14 mouse cellular contexts compared by ENCODE assay signal in the genomic region with DNA sequence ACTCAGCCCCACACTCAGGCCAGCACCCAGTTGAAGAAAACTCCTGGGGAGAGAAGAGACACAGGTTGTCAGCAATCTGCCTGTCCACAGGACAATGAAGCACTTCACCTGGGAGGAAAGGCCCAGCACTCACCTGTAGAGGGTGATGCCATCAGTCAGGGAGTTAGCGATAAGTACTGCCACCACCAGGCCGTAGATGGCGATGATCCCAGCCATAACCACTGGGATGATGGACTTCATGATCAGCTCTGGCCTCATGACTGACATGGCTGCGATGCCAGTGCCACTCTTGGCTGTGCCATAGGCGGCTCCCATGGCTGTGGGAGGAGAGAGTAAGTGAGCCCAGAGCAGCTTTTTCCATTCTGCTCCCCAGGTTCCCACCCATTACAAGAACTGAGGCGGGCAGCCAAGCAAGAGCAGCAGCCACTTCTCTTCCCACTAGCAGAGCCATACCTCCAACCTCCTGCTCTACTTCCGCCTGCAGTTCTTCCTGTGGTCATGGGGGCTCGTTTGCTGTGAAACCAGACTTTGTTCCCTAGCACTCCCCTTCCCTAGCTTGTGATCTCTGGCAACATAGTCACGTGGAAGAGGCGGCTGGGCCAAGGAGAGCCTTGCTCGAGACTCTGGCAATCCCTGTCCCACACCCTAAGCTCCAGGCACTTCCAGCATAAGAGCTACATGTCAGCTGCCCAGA. TPM values are rescaled to one million over a fixed set of nuclear protein-coding genes. Genes with fewer than 3 reads are reported as not detected.
A peak's percentile ranks its signal among the peaks of the same experiment; 100 is the strongest.
DNase-seq lines count a peak whose midpoint lies in the region; ATAC-seq lines count a peak whose summit lies in the region.
"Had no signal": no experiment of that assay in that cellular context is flagged by ENCODE, and none has a peak within 500 bp of the region (broad histone marks: within the 10 kb centered on the region; RNA-seq: fewer than 3 reads in every experiment).

No protein-coding gene starts in this region.

- no peak for ATAC-seq in heart, embryonic 12.5 days (ENCODE audit: insufficient number of reproducible peaks, low FRiP score)
- no peak for ATAC-seq in liver, embryonic 15.5 days (ENCODE audit: insufficient read depth)
- ATAC-seq: activated CD4-positive, CD25-positive, alpha-beta regulatory T cell, adult 4 months had no signal

- H3K4me1 ChIP-seq in heart, embryonic 12.5 days (replicated peaks), result peaks cover 39% of the 10 kb centered on the region
- H3K4me1 ChIP-seq in embryonic facial prominence, embryonic 10.5 days, result peaks cover 33% of the 10 kb centered on the region
- H3K4me1 ChIP-seq in liver, embryonic 15.5 days (replicated peaks), result peaks cover 68% of the 10 kb centered on the region

- H3K9ac ChIP-seq in heart, embryonic 12.5 days, result peak overlapping the region; percentile 29; the same call in 1 of the 2 replicates
- no peak overlapping the region for H3K9ac ChIP-seq in liver, embryonic 15.5 days
- H3K9ac ChIP-seq: forebrain, embryonic 13.5 days; heart, embryonic 15.5 days; stomach, embryonic 15.5 days had no signal

- H3K27me3 ChIP-seq in heart, embryonic 12.5 days (replicated peaks), result no peaks in the 10 kb centered on the region
- no peaks in the 10 kb centered on the region for H3K27me3 ChIP-seq in embryonic facial prominence, embryonic 10.5 days (replicated peaks; ENCODE audit: low read depth, poor library complexity, severe bottlenecking)
- no peaks in the 10 kb centered on the region for H3K27me3 ChIP-seq in liver, embryonic 15.5 days
- H3K27me3 ChIP-seq: forebrain, embryonic 13.5 days; heart, embryonic 15.5 days; stomach, embryonic 15.5 days had no signal

- 77% methylated on average over 11 of the region's 11 CpGs for WGBS in heart, embryonic 12.5 days
- 77% methylated on average over 11 of the region's 11 CpGs for WGBS in embryonic facial prominence, embryonic 10.5 days
- WGBS in liver, embryonic 15.5 days (ENCODE audit: insufficient replicate concordance), result 67% methylated on average over 11 of the region's 11 CpGs

- H3K4me3 ChIP-seq in heart, embryonic 12.5 days, result no peak overlapping the region
- H3K4me3 ChIP-seq in embryonic facial prominence, embryonic 10.5 days, result peak overlapping the region; percentile 18; the same call in 1 of the 2 replicates
- H3K4me3 ChIP-seq in liver, embryonic 15.5 days (replicated peaks), result no peak overlapping the region
- H3K4me3 ChIP-seq: forebrain, embryonic 13.5 days; heart, embryonic 15.5 days; stomach, embryonic 15.5 days had no signal

- H3K4me2 ChIP-seq in heart, embryonic 12.5 days, result no peak overlapping the region
- no peak overlapping the region for H3K4me2 ChIP-seq in liver, embryonic 15.5 days
- H3K4me2 ChIP-seq: forebrain, embryonic 13.5 days; heart, embryonic 15.5 days; midbrain, embryonic 11.5 days; stomach, embryonic 15.5 days had no signal

- H3K9me3 ChIP-seq in heart, embryonic 12.5 days (replicated peaks), result no peaks in the 10 kb centered on the region
- H3K9me3 ChIP-seq in embryonic facial prominence, embryonic 10.5 days, result no peaks in the 10 kb centered on the region
- no peaks in the 10 kb centered on the region for H3K9me3 ChIP-seq in liver, embryonic 15.5 days (replicated peaks)
- H3K9me3 ChIP-seq: forebrain, embryonic 13.5 days; heart, embryonic 15.5 days; stomach, embryonic 15.5 days had no signal

- DNase-seq in heart, adult 9 months (ENCODE audit: low spot score in 2 of 2), result no peak
- peak; percentile 22 to 25 for DNase-seq in B cell, adult 2 months
- DNase-seq in embryonic facial prominence, embryonic 10.5 days (ENCODE audit: low spot score), result no peak
- DNase-seq in right cerebral cortex, postnatal 14 days, result no peak
- no peak for DNase-seq in adipocyte (ENCODE audit: low spot score)
- DNase-seq in right cerebral cortex, postnatal 4 days, result no peak
- DNase-seq: cerebellum, adult 9-11 months had no signal

- no peak overlapping the region for H3K27ac ChIP-seq in heart, embryonic 12.5 days (ENCODE audit: poor library complexity, severe bottlenecking)
- H3K27ac ChIP-seq in embryonic facial prominence, embryonic 10.5 days (replicated peaks), result no peak overlapping the region
- H3K27ac ChIP-seq in liver, embryonic 15.5 days (replicated peaks), result peak overlapping the region; percentile 34
- H3K27ac ChIP-seq: forebrain, embryonic 13.5 days; heart, embryonic 15.5 days; stomach, embryonic 15.5 days had no signal

- H3K36me3 ChIP-seq in heart, embryonic 12.5 days, result peaks cover 30% of the 10 kb centered on the region
- H3K36me3 ChIP-seq in embryonic facial prominence, embryonic 10.5 days (replicated peaks), result peaks cover 37% of the 10 kb centered on the region
- peaks cover 32% of the 10 kb centered on the region for H3K36me3 ChIP-seq in liver, embryonic 15.5 days (replicated peaks)

RNA-seq across cellular contexts. Expression of a gene that starts 1.1 kb away (rescaled TPM):
- 28.1 and 28.8 TPM in 2 replicates for polyA plus RNA-seq in heart, embryonic 12.5 days (2016; fragmentation: Nextera tagmentation; extraction: Ambion mirVana)
- polyA plus RNA-seq in embryonic facial prominence, embryonic 10.5 days (2016; fragmentation: Nextera tagmentation; extraction: Ambion mirVana), result 44.6 and 50.0 TPM in 2 replicates
- 21.4 and 23.6 TPM in 2 replicates for polyA plus RNA-seq in liver, embryonic 15.5 days (2015; fragmentation: Nextera tagmentation; extraction: Ambion mirVana)

RNA-seq across cellular contexts. Expression of a gene that starts 4.8 kb away (rescaled TPM):
- 534 and 535 TPM in 2 replicates for polyA plus RNA-seq in heart, embryonic 12.5 days (2016; fragmentation: Nextera tagmentation; extraction: Ambion mirVana)
- 422 and 435 TPM in 2 replicates for polyA plus RNA-seq in embryonic facial prominence, embryonic 10.5 days (2016; fragmentation: Nextera tagmentation; extraction: Ambion mirVana)
- polyA plus RNA-seq in liver, embryonic 15.5 days (2015; fragmentation: Nextera tagmentation; extraction: Ambion mirVana), result 362 and 405 TPM in 2 replicates

RNA-seq across cellular contexts. Expression of a gene that starts 14.0 kb away (rescaled TPM):
- 46.9 and 48.6 TPM in 2 replicates for polyA plus RNA-seq in heart, embryonic 12.5 days (2016; fragmentation: Nextera tagmentation; extraction: Ambion mirVana)
- 30.4 and 30.9 TPM in 2 replicates for polyA plus RNA-seq in embryonic facial prominence, embryonic 10.5 days (2016; fragmentation: Nextera tagmentation; extraction: Ambion mirVana)
- 25.2 and 26.3 TPM in 2 replicates for polyA plus RNA-seq in liver, embryonic 15.5 days (2015; fragmentation: Nextera tagmentation; extraction: Ambion mirVana)

RNA-seq across cellular contexts. Expression of a gene that starts 40.6 kb away (rescaled TPM):
- 5.1 and 5.3 TPM in 2 replicates for polyA plus RNA-seq in heart, embryonic 12.5 days (2016; fragmentation: Nextera tagmentation; extraction: Ambion mirVana)
- 6.0 and 6.1 TPM in 2 replicates for polyA plus RNA-seq in embryonic facial prominence, embryonic 10.5 days (2016; fragmentation: Nextera tagmentation; extraction: Ambion mirVana)
- 6.6 and 7.9 TPM in 2 replicates for polyA plus RNA-seq in liver, embryonic 15.5 days (2015; fragmentation: Nextera tagmentation; extraction: Ambion mirVana)

RNA-seq across cellular contexts. Expression of a gene that starts 44.6 kb away (rescaled TPM):
- 2.0 and 2.6 TPM in 2 replicates for polyA plus RNA-seq in heart, embryonic 12.5 days (2016; fragmentation: Nextera tagmentation; extraction: Ambion mirVana)
- polyA plus RNA-seq in embryonic facial prominence, embryonic 10.5 days (2016; fragmentation: Nextera tagmentation; extraction: Ambion mirVana), result 5.0 and 7.3 TPM in 2 replicates
- polyA plus RNA-seq in liver, embryonic 15.5 days (2015; fragmentation: Nextera tagmentation; extraction: Ambion mirVana), result 1.1 and 1.2 TPM in 2 replicates
- polyA plus RNA-seq: activated CD4-positive, CD25-positive, alpha-beta regulatory T cell, adult 4 months had no signal

Comparison
In these comparisons a context has a peak if more than half of its experiments do, and no peak if none do; other contexts are left out.
1. DNase-seq: peak in B cell, adult 2 months (2 of 2); none in heart, adult 9 months (0 of 2), embryonic facial prominence, embryonic 10.5 days (single experiment), right cerebral cortex, postnatal 14 days (single experiment), adipocyte (single experiment) and right cerebral cortex, postnatal 4 days (single experiment).